ENCODE assay signal across 11 mouse cellular contexts in the genomic region with DNA sequence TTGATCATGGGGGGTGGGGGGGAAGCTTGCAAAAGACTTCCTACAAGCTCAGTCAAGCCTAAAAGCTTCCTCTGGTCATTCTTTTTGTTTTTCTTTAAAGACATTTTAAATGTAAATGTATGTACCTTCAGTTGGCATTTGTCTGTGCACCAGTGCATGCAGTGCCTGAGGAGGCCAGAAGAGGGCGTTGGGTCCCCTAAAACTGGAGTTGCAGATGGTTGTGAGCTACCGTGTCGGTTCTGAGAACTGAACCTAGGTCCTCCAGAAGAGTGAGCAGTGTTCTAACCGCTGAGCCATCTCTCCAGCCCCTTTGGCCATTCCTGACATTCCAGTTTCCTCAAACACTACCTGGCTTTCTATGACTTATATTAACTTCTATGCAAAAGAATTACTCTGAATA. TPM values are rescaled to one million over a fixed set of nuclear protein-coding genes. Genes with fewer than 3 reads are reported as not detected.
DNase-seq lines count a peak whose midpoint lies in the region; ATAC-seq and TF ChIP-seq lines count a peak whose summit lies in the region.
"Had no signal": no experiment of that assay in that cellular context is flagged by ENCODE, and none has a peak within 500 bp of the region (broad histone marks: within the 10 kb centered on the region; RNA-seq: fewer than 3 reads in every experiment).

No protein-coding gene starts in this region.

- no peak for ATAC-seq in hindbrain, postnatal 0 days
- ATAC-seq: hindbrain, embryonic 16.5 days had no signal

- no peak overlapping the region for H3K4me3 ChIP-seq in hindbrain, postnatal 0 days (ENCODE audit: low read length)
- H3K4me3 ChIP-seq in hindbrain, embryonic 10.5 days: no peak overlapping the region
- H3K4me3 ChIP-seq in testis, adult 2 months (ENCODE audit: control insufficient read depth, low read depth, low read length): no peak overlapping the region
- H3K4me3 ChIP-seq: erythroblast, embryonic 14.5 days; myocyte had no signal

- no peak overlapping the region for H3K27ac ChIP-seq in hindbrain, postnatal 0 days
- H3K27ac ChIP-seq in hindbrain, embryonic 10.5 days: no peak overlapping the region
- H3K27ac ChIP-seq in testis, adult 2 months (ENCODE audit: control insufficient read depth, insufficient read depth, low read depth, low read length): no peak overlapping the region

- TF ChIP-seq POLR2A in testis, adult 2 months (IDR thresholded peaks at IDR 0.05; ENCODE audit: control insufficient read depth, low read depth, low read length): no peak

- H3K9me3 ChIP-seq in hindbrain, postnatal 0 days (ENCODE audit: low read length): no peaks in the 10 kb centered on the region
- H3K9me3 ChIP-seq in hindbrain, embryonic 10.5 days: no peaks in the 10 kb centered on the region

- 62% methylated on average over 4 of the region's 4 CpGs for WGBS in hindbrain, postnatal 0 days
- WGBS in hindbrain, embryonic 10.5 days: 62% methylated on average over 4 of the region's 4 CpGs

- H3K4me1 ChIP-seq in hindbrain, postnatal 0 days (ENCODE audit: insufficient read depth, low read length): peaks cover 8% of the 10 kb centered on the region; the same call in 1 of the 2 replicates
- H3K4me1 ChIP-seq in hindbrain, embryonic 10.5 days (replicated peaks): peaks cover 10% of the 10 kb centered on the region
- H3K4me1 ChIP-seq in testis, adult 2 months (ENCODE audit: control insufficient read depth, insufficient read depth, low read length): peaks cover 2% of the 10 kb centered on the region; the same call in 1 of the 2 replicates

- no peak for DNase-seq in hindbrain, postnatal 0 days (ENCODE audit: low spot score)
- no peak for DNase-seq in hindbrain, embryonic 10.5 days (ENCODE audit: low spot score)
- no peak for DNase-seq in testis, postnatal 10 days (ENCODE audit: low spot score)
- peak; percentile 81 for DNase-seq in ZHBTc4 (ENCODE audit: low read depth, low spot score)
- DNase-seq in splenic B cell, adult 2 months (ENCODE audit: low read depth, low spot score): peak; percentile 45
- no peak for DNase-seq in layer of hippocampus, adult 9-11 months
- DNase-seq in adrenal gland, postnatal 36 days: no peak

- no peak overlapping the region for H3K4me2 ChIP-seq in hindbrain, postnatal 0 days (ENCODE audit: low read depth, low read length)

- no peak overlapping the region for H3K9ac ChIP-seq in hindbrain, postnatal 0 days (replicated peaks; ENCODE audit: low read length)

- H3K36me3 ChIP-seq in hindbrain, postnatal 0 days (ENCODE audit: insufficient read depth, low read length): no peaks in the 10 kb centered on the region
- H3K36me3 ChIP-seq in hindbrain, embryonic 10.5 days: no peaks in the 10 kb centered on the region
- no peaks in the 10 kb centered on the region for H3K36me3 ChIP-seq in testis, adult 2 months (ENCODE audit: control insufficient read depth, insufficient read depth, low read length)
- no peaks in the 10 kb centered on the region for H3K36me3 ChIP-seq in splenic B cell, adult 2 months (ENCODE audit: control insufficient read depth, insufficient read depth, low read length, poor library complexity, severe bottlenecking)

- H3K27me3 ChIP-seq in hindbrain, postnatal 0 days (ENCODE audit: insufficient read depth, low read length): no peaks in the 10 kb centered on the region
- H3K27me3 ChIP-seq in hindbrain, embryonic 10.5 days (ENCODE audit: insufficient read depth, poor library complexity, severe bottlenecking): no peaks in the 10 kb centered on the region
- no peaks in the 10 kb centered on the region for H3K27me3 ChIP-seq in testis, adult 2 months (ENCODE audit: control insufficient read depth, insufficient read depth, low read length)
- no peaks in the 10 kb centered on the region for H3K27me3 ChIP-seq in splenic B cell, adult 2 months (ENCODE audit: control insufficient read depth, insufficient read depth, low read length, poor library complexity, severe bottlenecking)

- TF ChIP-seq CTCF in hindbrain, postnatal 0 days (IDR thresholded peaks at IDR 0.05; ENCODE audit: low read depth): peak; percentile 54
- peak; percentile 71; the same call in 1 of the 2 replicates for TF ChIP-seq CTCF in testis, adult 2 months (IDR thresholded peaks at IDR 0.05; ENCODE audit: control insufficient read depth, insufficient read depth, insufficient replicate concordance, low read depth, low read length)

RNA-seq across cellular contexts. Expression of gene Ubtf, which starts 20.1 kb away (rescaled TPM):
- total RNA-seq in hindbrain, postnatal 0 days (2014; rRNA removed): 53.7 and 63.7 TPM in 2 replicates
- 74.6 and 76.1 TPM in 2 replicates for polyA plus RNA-seq in hindbrain, postnatal 0 days (2015; fragmentation: Nextera tagmentation; extraction: Ambion mirVana)
- polyA plus RNA-seq in hindbrain, embryonic 10.5 days (2016; fragmentation: Nextera tagmentation; extraction: Ambion mirVana): 82.6 and 91.7 TPM in 2 replicates
- 8.6 and 8.9 TPM in 2 replicates for polyA plus RNA-seq in testis, adult 2 months (2012; rRNA removed)
- total RNA-seq in adrenal gland, postnatal 36 days (2021): 100 to 1,000 TPM; 101 to 103 TPM

RNA-seq across cellular contexts. Expression of gene Slc4a1, which starts 26.4 kb away (rescaled TPM):
- total RNA-seq in hindbrain, postnatal 0 days (2014; rRNA removed): 0.22 and 0.84 TPM in 2 replicates
- polyA plus RNA-seq in hindbrain, postnatal 0 days (2015; fragmentation: Nextera tagmentation; extraction: Ambion mirVana): 0.48 and 0.54 TPM in 2 replicates
- 35.8 and 38.0 TPM in 2 replicates for polyA plus RNA-seq in hindbrain, embryonic 10.5 days (2016; fragmentation: Nextera tagmentation; extraction: Ambion mirVana)
- not detected in 2 replicates for polyA plus RNA-seq in testis, adult 2 months (2012; rRNA removed)
- 1 to 10 TPM in 1 of 2 experiments, under 1 TPM in 1; 0.56 to 1.8 TPM for total RNA-seq in adrenal gland, postnatal 36 days (2021)
- polyA plus RNA-seq: myocyte had no signal

RNA-seq across cellular contexts. Expression of gene Atxn7l3, which starts 43.2 kb away (rescaled TPM):
- total RNA-seq in hindbrain, postnatal 0 days (2014; rRNA removed): 146 and 149 TPM in 2 replicates
- 22.8 and 23.7 TPM in 2 replicates for polyA plus RNA-seq in hindbrain, postnatal 0 days (2015; fragmentation: Nextera tagmentation; extraction: Ambion mirVana)
- 16.8 and 18.7 TPM in 2 replicates for polyA plus RNA-seq in hindbrain, embryonic 10.5 days (2016; fragmentation: Nextera tagmentation; extraction: Ambion mirVana)
- 16.8 and 17.8 TPM in 2 replicates for polyA plus RNA-seq in testis, adult 2 months (2012; rRNA removed)
- 10 to 100 TPM; 51.6 to 54.2 TPM for total RNA-seq in adrenal gland, postnatal 36 days (2021)

RNA-seq across cellular contexts. Expression of gene Rundc3a, which starts 53.6 kb away (rescaled TPM):
- 310 and 349 TPM in 2 replicates for total RNA-seq in hindbrain, postnatal 0 days (2014; rRNA removed)
- polyA plus RNA-seq in hindbrain, postnatal 0 days (2015; fragmentation: Nextera tagmentation; extraction: Ambion mirVana): 114 and 125 TPM in 2 replicates
- 23.5 and 57.0 TPM in 2 replicates for polyA plus RNA-seq in hindbrain, embryonic 10.5 days (2016; fragmentation: Nextera tagmentation; extraction: Ambion mirVana)
- 53.7 and 55.6 TPM in 2 replicates for polyA plus RNA-seq in testis, adult 2 months (2012; rRNA removed)
- total RNA-seq in adrenal gland, postnatal 36 days (2021): 10 to 100 TPM; 29.1 to 29.6 TPM

RNA-seq across cellular contexts. Expression of gene Tmub2, which starts 54.9 kb away (rescaled TPM):
- total RNA-seq in hindbrain, postnatal 0 days (2014; rRNA removed): 81.8 and 92.7 TPM in 2 replicates
- polyA plus RNA-seq in hindbrain, postnatal 0 days (2015; fragmentation: Nextera tagmentation; extraction: Ambion mirVana): 71.0 and 72.2 TPM in 2 replicates
- 52.3 and 69.6 TPM in 2 replicates for polyA plus RNA-seq in hindbrain, embryonic 10.5 days (2016; fragmentation: Nextera tagmentation; extraction: Ambion mirVana)
- 32.6 and 35.2 TPM in 2 replicates for polyA plus RNA-seq in testis, adult 2 months (2012; rRNA removed)
- total RNA-seq in adrenal gland, postnatal 36 days (2021): 10 to 100 TPM; 47.3 to 60.4 TPM

Comparison
In these comparisons a context has a peak if more than half of its experiments do, and no peak if none do; other contexts are left out.
1. RNA of gene Slc4a1, which starts 26.4 kb away (polyA plus RNA-seq): 35.8 to 38.0 TPM in hindbrain, embryonic 10.5 days; 0.48 to 0.54 TPM in hindbrain, postnatal 0 days and not detected in testis, adult 2 months; every median in the first group is over 10 times any median in the second.
2. DNase-seq: peak in ZHBTc4 (single experiment) and splenic B cell, adult 2 months (single experiment); none in hindbrain, postnatal 0 days (single experiment), hindbrain, embryonic 10.5 days (single experiment), testis, postnatal 10 days (single experiment), layer of hippocampus, adult 9-11 months (single experiment) and adrenal gland, postnatal 36 days (0 of 2).